Mouse (Mus musculus) C2C12 (cell line): ENCODE results near the gene Tm4sf20.

ENCODE experiments used
- CEBPB ChIP-seq: IDR thresholded peaks from one replicate; pipeline ENCODE4 v1.6.1; 2011; ENCODE audit warnings: low read depth, mild to moderate bottlenecking, control low read depth, moderate library complexity
- CTCF ChIP-seq: IDR thresholded peaks from one replicate; pipeline ENCODE4 v1.5.1; 2011; ENCODE audit not compliant: control insufficient read depth, insufficient read depth, insufficient read length
- MAX ChIP-seq: IDR thresholded peaks from one replicate; pipeline ENCODE4 v1.6.1; 2011; ENCODE audit warnings: mild to moderate bottlenecking, control low read depth
- MYOD1 ChIP-seq: IDR thresholded peaks from one replicate; pipeline ENCODE4 v1.6.1; 2011; ENCODE audit warnings: low read depth; ENCODE audit not compliant: control insufficient read depth, insufficient read length
- USF1 ChIP-seq: IDR thresholded peaks from one replicate; pipeline ENCODE4 v1.6.1; 2011; ENCODE audit warnings: low read depth, mild to moderate bottlenecking, control low read depth, moderate library complexity

DNA sequence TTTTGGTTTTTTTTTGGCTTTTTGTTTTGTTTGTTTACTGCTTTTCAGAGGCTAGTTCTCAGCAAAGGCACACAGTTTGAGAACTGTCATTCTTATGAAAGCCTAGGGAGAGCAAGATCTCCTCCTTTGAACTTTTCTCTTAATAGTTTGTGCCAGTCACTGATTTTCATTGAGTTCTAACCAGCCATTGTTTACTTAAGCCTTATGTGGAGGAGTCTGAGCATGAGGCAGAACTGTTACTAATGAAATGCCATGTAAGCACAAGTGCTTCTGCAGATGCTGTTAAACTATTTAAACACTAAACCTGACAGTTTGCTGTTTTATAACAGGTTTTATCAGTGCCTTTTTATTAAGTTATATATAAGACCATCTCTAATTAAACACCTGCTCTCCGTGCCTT, 30.2 kb downstream of the Tm4sf20 start:
- TF ChIP-seq USF1 (no peak), CEBPB (no peak), CTCF (no peak), MYOD1 (no peak), MAX (no peak)
